Mouse (Mus musculus) E14TG2a.4 (cell line): ENCODE results near the gene Arhgef3.

ENCODE experiments used
- H3K27me3 ChIP-seq: 2 replicates; pipeline ENCODE4 v1.6.1; 2014; ENCODE audit warnings: low read length, control low read depth; ENCODE audit not compliant: insufficient read depth
- H3K36me3 ChIP-seq: 2 replicates; pipeline ENCODE4 v1.6.1; 2014; ENCODE audit warnings: low read length, control low read depth; ENCODE audit not compliant: insufficient read depth
- H3K4me1 ChIP-seq: replicated peaks from 2 replicates; pipeline ENCODE4 v1.6.1; 2014; ENCODE audit warnings: low read depth, low read length, control low read depth
- H3K4me3 ChIP-seq: replicated peaks from 2 replicates; pipeline ENCODE4 v1.5.1; 2014; ENCODE audit warnings: mild to moderate bottlenecking, low read length
- H3K9me3 ChIP-seq: 2 replicates; pipeline ENCODE4 v1.6.1; 2014; ENCODE audit warnings: low read length, control low read depth
- CTCF ChIP-seq: conservative IDR thresholded peaks from 2 replicates; pipeline ENCODE4 v1.5.1; 2014; ENCODE audit warnings: low read length
- NANOG ChIP-seq: IDR thresholded peaks from 2 replicates; pipeline ENCODE4 v1.6.1; 2014; ENCODE audit warnings: borderline replicate concordance, low read length, mixed read lengths
- POU5F1 ChIP-seq: IDR thresholded peaks from 2 replicates; pipeline ENCODE4 v1.6.1; 2014; ENCODE audit warnings: low read length, borderline replicate concordance

Gene Arhgef3

DNA sequence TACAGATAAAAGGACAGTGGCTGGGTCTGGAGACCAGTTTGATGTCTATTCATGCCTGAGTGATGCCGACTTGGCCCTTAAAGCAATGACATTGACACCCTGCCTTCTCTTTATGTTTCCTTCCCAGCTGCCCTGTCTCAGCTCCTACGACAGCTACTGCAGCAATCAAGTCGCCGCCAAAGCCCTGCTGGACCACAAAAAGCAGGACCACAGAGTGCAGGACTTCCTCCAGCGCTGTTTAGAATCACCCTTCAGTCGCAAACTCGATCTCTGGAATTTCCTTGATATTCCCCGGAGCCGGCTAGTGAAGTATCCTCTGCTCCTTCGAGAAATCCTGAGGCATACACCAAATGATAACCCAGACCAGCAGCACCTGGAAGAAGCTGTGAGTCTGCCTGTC, 279.1 kb downstream of the Arhgef3 start:
- Histone ChIP-seq H3K4me1 (peaks cover 62% of the 10 kb centered on the region), H3K4me3 (no peak overlapping the region), H3K27me3 (no peaks in the 10 kb centered on the region), H3K36me3 (peaks cover 49% of the 10 kb centered on the region), H3K9me3 (no peaks in the 10 kb centered on the region)
- no peak for TF ChIP-seq CTCF

DNA sequence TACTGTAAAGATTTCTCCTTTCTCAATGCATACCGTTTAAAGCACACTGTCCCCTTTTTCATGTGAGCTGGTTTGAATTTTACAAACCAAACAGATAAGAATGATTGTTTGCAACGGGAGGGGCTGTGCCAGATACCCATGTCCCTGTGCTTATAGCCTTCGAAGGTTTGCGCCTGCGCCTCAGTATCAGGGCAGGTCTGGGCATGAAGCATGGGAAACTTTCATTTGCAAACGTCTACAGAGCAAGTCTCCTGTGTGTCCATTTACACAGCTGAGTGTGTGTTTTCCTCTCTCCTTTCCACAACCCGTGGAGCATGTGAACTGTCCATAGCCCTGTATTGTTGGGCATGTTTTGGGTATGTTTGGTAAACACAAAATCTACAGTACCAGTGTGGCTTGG, 281.7 kb downstream of the Arhgef3 start:
- Histone ChIP-seq H3K4me3 (no peak overlapping the region), H3K9me3 (no peaks in the 10 kb centered on the region), H3K4me1 (peaks cover 49% of the 10 kb centered on the region), H3K27me3 (no peaks in the 10 kb centered on the region), H3K36me3 (peaks cover 73% of the 10 kb centered on the region)
- no peak for TF ChIP-seq NANOG
- TF ChIP-seq CTCF, result no peak
- TF ChIP-seq POU5F1, result no peak

DNA sequence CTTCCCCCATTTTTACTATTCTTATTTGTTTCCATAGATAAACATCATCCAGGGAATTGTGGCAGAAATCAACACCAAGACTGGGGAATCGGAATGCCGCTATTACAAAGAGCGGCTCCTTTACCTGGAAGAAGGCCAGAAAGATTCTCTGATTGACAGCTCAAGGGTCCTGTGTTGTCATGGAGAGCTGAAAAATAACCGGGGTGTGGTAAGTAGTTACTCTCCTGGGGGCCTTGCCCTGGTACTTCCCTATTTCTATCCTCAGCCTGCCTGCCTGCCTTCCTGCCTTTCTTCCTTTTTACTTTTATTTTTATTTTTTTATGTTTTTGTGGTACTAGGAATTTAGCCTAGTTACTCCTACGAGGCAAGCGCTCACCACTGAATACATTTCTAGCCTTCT, 282.8 kb downstream of the Arhgef3 start:
- H3K4me1 ChIP-seq, result peaks cover 40% of the 10 kb centered on the region
- H3K9me3 ChIP-seq, result no peaks in the 10 kb centered on the region
- TF ChIP-seq POU5F1 (no peak), NANOG (no peak), CTCF (no peak)
- H3K36me3 ChIP-seq, result peaks cover 84% of the 10 kb centered on the region
- no peak overlapping the region for H3K4me3 ChIP-seq
- no peaks in the 10 kb centered on the region for H3K27me3 ChIP-seq

DNA sequence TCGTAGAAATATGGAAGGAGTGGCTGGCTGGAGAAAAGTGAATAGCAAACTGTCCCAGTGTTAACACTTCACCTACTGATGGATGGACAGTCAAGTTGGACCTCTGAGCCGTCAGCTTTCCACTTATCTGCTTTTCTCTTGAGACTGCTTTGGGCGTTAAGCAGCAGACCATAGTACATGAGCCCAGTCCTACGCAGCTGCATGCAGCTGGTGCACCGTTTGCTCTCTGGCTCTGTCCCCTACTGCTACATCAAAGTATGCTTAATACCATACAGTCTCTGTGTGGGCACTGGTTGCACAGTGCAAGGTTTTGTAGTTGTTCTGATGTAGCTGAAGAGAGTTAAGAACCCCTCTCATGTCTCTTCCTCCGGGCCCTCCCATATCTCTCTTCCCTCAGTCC, 285.8 kb downstream of the Arhgef3 start:
- Histone ChIP-seq H3K9me3 (no peaks in the 10 kb centered on the region), H3K4me1 (peaks cover 38% of the 10 kb centered on the region), H3K27me3 (no peaks in the 10 kb centered on the region), H3K36me3 (peaks cover 87% of the 10 kb centered on the region), H3K4me3 (no peak overlapping the region)
- TF ChIP-seq NANOG (no peak), CTCF (no peak), POU5F1 (no peak)

DNA sequence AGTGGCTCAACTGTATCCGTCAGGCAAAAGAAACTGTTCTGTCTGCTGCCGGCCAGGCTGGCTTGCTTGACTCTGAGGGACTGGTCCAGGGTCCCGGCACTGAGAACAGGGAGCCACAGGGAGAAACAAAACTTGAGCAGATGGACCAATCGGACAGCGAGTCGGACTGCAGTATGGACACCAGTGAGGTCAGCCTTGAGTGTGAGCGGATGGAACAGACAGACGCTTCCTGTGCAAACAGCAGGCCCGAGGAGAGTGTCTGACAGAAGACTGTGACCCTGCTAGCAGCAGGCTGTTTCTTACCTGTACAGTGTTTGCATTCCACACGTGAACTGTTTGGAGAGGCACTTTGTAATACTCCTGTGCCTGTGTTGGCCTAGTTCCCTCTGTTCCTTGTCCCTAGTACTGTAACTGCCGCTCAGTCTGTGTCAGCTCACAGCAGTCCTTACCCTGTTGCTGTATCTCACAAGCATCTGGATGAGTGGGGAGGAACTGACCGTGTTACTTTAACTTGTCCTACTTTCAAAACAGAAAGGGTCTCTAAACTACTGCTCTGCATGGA, 287.1 kb downstream of the Arhgef3 start:
- Histone ChIP-seq H3K4me1 (peaks cover 29% of the 10 kb centered on the region), H3K27me3 (no peaks in the 10 kb centered on the region), H3K4me3 (no peak overlapping the region), H3K36me3 (peaks cover 86% of the 10 kb centered on the region), H3K9me3 (no peaks in the 10 kb centered on the region)
- no peak for TF ChIP-seq NANOG
- no peak for TF ChIP-seq CTCF
- no peak for TF ChIP-seq POU5F1

DNA sequence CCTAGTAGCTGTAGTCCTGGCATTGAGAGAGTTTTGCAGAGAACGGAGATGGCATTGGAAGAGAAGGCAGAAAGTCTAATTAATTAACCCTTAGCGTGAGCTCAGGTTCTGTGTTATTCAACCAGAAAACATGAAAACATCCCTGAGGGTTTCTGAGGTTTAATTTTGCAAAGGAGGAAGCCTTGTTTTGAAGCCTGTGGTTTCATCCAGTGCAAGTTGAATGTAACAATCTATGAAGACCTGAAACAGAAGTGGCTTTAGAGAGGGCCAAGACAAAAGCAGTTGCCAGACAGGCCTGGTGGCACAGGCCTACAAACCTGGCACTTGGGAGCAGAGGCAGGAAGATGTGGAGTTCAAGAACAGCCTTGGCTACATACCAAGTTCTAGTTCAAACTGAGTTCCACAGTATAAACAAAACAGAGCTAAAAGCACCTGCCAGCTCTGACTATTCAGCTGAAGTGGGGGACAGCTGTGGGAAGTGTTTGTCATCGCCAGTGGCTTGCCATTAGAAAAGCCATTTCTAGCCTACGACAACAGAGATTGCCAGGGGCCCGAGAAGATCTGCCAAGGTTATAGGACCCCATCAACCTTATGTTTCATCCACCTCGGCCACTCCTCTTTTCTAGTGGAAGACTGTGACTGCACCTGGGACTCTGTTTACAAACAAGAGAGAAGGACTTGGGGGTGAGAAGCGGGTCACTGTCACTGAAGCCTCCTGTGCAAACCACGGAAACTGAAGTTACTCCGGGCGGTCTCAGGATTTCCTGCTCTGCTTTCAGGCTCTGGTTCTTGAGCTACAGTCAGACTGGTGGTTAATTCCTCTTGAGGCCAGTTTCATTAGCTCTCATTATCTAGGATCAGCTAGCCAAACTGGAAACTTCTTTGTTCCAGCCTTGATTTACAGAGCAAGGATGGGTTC, 287.9 kb downstream of the Arhgef3 start:
- Histone ChIP-seq H3K27me3 (no peaks in the 10 kb centered on the region), H3K4me3 (no peak overlapping the region), H3K36me3 (peaks cover 85% of the 10 kb centered on the region), H3K9me3 (no peaks in the 10 kb centered on the region), H3K4me1 (peaks cover 23% of the 10 kb centered on the region)
- TF ChIP-seq NANOG (no peak), CTCF (no peak), POU5F1 (no peak)

DNA sequence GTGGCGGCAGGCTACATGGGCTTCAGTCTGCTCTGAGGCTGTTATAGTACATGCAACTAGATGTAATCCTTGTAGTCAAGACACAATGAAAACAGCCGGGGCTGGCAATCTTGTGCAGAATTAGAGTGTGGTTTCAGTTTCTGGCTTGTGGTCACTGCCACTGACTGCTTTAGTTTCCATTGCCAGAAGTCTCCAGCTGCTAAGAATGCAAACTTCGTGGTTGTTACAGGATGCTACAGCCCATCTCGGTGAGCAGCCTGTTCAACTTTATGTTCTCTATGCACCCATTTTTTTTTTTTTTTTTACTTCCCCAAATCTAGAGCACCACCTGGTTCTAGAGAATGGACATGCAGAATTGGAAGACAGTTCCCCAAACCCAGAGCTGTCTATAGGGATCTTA, 290.8 kb downstream of the Arhgef3 start:
- no peak overlapping the region for H3K4me3 ChIP-seq
- H3K36me3 ChIP-seq, result peaks cover 64% of the 10 kb centered on the region
- TF ChIP-seq NANOG (no peak), CTCF (no peak)
- H3K4me1 ChIP-seq, result peaks cover 11% of the 10 kb centered on the region
- no peaks in the 10 kb centered on the region for H3K9me3 ChIP-seq
- no peaks in the 10 kb centered on the region for H3K27me3 ChIP-seq

DNA sequence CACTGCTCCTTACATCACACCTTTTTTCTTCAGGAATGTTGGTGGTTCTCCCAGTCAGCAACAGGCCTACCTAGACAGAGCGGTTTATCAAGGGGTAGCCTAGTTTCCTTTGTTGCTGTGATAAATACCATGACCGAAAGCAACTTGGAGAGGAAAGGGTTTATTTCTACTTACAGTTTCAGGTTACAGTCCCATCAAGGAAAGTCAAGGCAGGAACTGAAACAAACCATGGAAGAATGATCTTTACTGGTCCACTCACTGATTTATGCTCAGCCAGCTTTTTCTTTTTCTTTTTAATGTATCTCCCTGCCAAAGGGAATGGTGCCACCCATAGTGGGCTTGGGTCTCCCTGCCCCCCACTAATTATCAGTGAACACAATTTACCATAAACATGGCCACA, 291.2 kb downstream of the Arhgef3 start:
- Histone ChIP-seq H3K9me3 (no peaks in the 10 kb centered on the region), H3K27me3 (no peaks in the 10 kb centered on the region), H3K36me3 (peaks cover 59% of the 10 kb centered on the region), H3K4me1 (peaks cover 7% of the 10 kb centered on the region; the same call in 1 of the 2 replicates), H3K4me3 (no peak overlapping the region)
- TF ChIP-seq NANOG (no peak), CTCF (no peak), POU5F1 (no peak)

DNA sequence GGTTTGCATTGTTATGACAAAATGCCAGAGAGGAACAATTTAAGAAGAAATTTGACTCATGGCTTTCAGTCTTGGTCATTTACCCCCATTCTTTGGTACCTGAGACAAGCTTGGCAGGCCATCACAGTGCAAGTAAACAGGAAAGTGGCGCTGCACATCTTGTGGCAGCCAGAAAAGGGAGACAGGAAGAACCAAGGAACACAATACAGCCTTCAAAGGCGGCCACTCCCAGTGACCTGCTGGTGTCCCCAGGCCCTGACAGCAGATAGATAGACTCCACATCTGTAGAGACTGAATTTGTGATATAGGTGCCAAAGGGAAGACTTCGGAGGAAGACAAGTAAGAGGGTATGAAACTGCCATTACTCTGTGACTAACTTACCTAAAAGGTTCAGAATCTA, 293.5 kb downstream of the Arhgef3 start:
- TF ChIP-seq CTCF, result no peak
- no peak for TF ChIP-seq POU5F1
- TF ChIP-seq NANOG, result no peak
- Histone ChIP-seq H3K27me3 (no peaks in the 10 kb centered on the region), H3K4me1 (peaks cover 7% of the 10 kb centered on the region; the same call in 1 of the 2 replicates), H3K9me3 (no peaks in the 10 kb centered on the region), H3K4me3 (no peak overlapping the region), H3K36me3 (peaks cover 44% of the 10 kb centered on the region)
